Mouse (Mus musculus): ENCODE data around the gene Tmbim4.

Tmbim4 gene

GRCm38 (mm10) chr10:120201131-120201921, at the start of gene Tmbim4:
TSS of gene Tmbim4 (plus strand) at chr10:120201590.
- peak; percentile 11 for DNase-seq

GRCm38 (mm10) chr10:120151672-120152071, 49.7 kb upstream of the Tmbim4 start:
- no peak for DNase-seq

DNA sequence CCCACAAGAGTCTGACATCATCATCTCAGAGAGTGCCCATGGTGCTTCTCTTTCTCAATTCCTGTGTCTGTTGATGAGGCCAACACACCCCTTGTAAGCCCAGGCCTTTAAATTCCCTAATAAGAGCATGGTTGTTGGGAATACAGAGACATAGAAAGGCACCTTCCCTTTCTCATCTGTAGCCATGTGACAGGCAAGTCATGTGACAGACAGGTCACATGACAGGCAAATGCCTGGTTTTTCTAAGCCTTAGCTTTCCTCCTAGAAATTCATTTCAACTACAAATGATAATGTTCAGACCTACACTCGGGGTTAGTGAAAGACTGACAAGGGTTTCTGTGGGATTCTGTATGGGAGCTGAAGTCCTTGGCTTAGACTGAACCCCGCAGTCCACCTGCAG, 47.5 kb upstream of the Tmbim4 start:
- DNase-seq, result no peak

GRCm38 (mm10) chr10:120160533-120160932, 40.9 kb upstream of the Tmbim4 start:
- DNase-seq, result no peak

GRCm38 (mm10) chr10:120162840-120163239, 38.5 kb upstream of the Tmbim4 start:
- no peak for DNase-seq

DNA sequence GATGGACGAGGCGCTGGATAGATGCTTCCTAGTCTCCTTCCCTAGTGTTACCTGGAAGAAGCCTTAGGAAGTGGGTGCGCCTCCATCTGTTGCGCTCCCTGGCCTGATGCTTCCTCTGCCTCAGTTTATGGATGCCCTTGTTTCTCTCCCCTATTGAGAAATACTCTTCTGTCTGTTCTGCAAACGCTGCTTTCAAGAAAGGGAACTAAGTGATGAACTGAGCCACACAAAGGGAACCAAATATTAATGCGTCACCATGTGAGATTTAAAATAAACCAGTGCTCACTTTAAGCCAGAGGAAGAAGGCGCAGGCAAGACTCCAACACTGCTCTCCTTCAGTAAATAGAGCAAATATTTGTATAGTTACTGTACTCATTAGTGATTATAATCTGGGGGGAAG, 37.9 kb upstream of the Tmbim4 start:
- no peak for DNase-seq

GRCm38 (mm10) chr10:120164931-120165792, 36.2 kb upstream of the Tmbim4 start:
- no peak for DNase-seq

GRCm38 (mm10) chr10:120165793-120166503, 35.4 kb upstream of the Tmbim4 start:
- DNase-seq, result no peak

DNA sequence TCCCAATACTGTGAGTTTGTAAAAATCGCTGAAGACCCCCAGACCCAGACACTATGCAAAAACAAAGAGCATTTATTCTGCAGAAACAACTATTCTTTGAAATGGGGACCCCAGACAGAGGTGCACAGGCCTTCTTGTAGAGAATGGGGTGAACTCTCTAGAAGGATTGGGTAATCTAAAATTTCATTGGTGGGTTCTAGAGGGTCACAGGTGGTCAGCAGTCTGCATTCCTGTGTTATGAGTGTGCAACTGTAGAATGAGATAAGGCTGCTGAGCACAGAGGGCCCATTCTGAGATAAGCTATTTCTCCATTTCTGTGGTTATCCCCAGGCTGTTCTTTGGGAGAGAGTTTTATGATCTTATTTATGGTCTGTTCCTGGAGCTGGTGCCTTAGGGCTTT, 33.3 kb upstream of the Tmbim4 start:
- no peak for DNase-seq

DNA sequence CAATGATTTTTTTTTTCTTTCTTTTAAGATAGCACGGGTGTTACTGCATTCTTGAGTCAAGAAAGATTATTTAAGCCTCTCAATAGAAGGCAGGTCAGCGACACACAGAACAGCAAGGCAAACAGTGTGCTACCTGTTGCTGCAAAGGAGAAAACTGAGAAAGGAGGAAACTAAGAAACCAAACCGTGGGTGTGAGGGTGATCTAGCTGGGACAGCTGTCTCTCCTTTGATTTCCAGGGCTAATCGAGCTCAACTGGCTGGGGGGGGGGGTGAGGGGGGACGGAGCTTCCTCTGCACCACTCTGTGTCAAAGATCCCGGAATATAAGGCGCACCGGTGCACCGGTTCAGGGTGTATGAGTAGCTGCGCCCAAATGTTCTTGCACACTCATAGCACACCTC, 32.3 kb upstream of the Tmbim4 start:
- no peak for DNase-seq

DNA sequence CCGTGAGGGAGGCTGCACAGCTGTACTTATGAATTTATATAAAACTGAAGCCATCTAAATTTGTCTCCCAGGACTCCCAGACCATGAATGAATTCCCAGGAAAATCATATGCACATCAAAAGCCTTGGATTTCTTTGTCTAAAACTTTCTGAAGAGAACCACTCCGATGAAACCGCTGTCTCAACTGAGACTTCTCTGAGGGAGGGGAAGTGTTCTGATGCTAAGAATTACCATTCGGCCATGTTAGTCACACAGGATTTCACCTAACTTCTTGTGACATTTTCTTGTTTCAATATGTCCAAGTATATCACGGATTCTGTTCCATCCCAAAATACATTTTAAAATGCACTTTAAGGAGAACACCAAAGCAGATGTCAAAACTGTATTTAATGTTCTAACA, 31.5 kb upstream of the Tmbim4 start:
- DNase-seq, result no peak

GRCm38 (mm10) chr10:120170277-120170676, 31.1 kb upstream of the Tmbim4 start:
- no peak for DNase-seq

- DNase-seq, result no peak
These were observed 30.1 kb upstream of the Tmbim4 start for GRCm38 (mm10) chr10:120171340-120171739.

- DNase-seq, result no peak
These were observed 27.1 kb upstream of the Tmbim4 start for GRCm38 (mm10) chr10:120174192-120174705.

- DNase-seq, result no peak
These were observed 18.5 kb upstream of the Tmbim4 start for GRCm38 (mm10) chr10:120182887-120183286.

DNA sequence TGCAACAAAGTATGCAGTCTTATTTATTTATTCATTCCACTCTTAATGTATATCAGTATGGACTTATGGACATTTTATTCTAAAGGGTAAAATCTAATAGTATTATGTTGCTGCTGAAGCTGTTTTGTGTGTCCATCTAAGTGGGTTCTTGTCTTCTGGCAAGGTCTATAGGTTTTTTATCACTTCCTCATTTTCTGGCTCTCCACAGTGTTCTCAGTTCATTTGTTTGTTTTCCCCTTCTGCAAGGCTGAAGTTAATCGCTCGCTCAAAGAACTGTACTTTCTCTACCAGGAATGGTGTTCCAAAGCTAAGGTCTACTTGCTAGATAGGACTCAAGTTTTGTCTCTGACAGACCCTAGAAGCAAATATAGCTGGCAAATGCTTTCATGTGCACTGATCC, 18.0 kb upstream of the Tmbim4 start:
- DNase-seq, result no peak

DNA sequence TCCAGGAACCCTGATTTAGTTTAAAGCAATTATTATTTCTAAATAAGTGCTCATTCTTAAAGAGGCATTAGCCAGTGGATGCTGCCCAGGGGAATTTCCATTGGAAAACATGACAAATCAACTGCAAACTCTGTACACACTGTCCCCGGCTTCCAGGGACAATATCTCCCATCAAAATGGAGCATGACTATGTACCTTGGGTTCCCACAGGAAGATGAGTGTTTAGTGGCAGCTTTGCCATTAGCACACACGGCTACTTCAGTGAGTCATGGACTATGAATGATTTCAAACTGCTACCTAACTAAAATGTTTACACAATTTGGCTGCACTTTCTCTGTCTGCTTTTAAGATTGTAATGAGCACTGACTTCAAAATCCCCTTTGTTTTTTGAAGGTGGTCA, 12.9 kb upstream of the Tmbim4 start:
- no peak for DNase-seq

DNA sequence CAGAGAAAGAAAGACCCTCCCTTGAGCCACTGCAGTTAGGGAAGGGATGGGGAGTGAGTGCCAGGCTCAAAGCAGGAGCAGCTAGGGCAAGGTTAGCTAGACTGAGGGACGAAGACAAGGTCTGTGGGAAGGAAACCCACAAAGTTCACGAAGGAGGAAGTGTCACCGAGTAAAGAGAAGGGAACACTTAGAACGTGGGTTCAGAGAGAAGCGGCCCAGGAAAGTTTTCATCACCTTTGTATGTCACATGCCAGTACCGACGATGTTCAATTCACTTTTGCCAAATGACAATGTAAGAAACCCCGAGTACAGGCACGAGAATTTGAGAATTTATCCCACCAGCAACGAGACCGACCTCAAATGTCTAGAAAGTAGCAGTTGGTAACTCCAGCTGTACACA, 12.1 kb upstream of the Tmbim4 start:
- no peak for DNase-seq

- no peak for DNase-seq
These were observed 11.6 kb upstream of the Tmbim4 start for GRCm38 (mm10) chr10:120189782-120190181.

- no peak for DNase-seq
These were observed 10.2 kb upstream of the Tmbim4 start for GRCm38 (mm10) chr10:120191165-120191564.

GRCm38 (mm10) chr10:120192278-120192677, 9.1 kb upstream of the Tmbim4 start:
- no peak for DNase-seq

DNA sequence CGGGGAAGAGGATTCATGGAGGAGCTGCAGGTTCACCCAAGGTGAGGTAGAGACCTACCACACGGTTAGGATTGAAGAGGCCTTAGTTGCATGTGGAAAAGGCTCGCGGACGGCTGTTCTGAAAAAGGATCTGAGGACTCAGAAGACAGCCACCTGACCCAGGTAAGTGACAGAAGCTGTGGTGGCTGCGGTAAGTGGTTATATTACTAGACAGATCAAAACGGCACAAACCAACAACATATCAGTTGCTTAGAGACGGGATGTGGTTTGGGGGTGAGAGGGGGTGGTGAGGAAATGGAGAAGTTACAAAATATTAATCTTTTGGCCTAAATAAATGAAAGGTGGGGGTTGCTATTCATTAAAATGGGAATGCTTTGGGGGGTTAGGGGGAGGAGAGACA, 8.1 kb upstream of the Tmbim4 start:
- no peak for DNase-seq
